Mouse (Mus musculus) kidney, adult 2 months (tissue): ENCODE data around the gene Usp45.

Source experiments
- CTCF ChIP-seq: fragments of 200-500 bp; conservative IDR thresholded peaks from 2 replicates; pipeline ENCODE4 v1.5.1; 2011; ENCODE audit warnings: low read depth, mild to moderate bottlenecking, control low read depth, low read length, moderate library complexity, mixed read lengths; ENCODE audit not compliant: insufficient read depth, insufficient read length
- POLR2A ChIP-seq: fragments of 200-500 bp; IDR thresholded peaks from one replicate; pipeline ENCODE4 v1.6.1; 2011; ENCODE audit warnings: low read depth, low read length, control low read depth

DNA sequence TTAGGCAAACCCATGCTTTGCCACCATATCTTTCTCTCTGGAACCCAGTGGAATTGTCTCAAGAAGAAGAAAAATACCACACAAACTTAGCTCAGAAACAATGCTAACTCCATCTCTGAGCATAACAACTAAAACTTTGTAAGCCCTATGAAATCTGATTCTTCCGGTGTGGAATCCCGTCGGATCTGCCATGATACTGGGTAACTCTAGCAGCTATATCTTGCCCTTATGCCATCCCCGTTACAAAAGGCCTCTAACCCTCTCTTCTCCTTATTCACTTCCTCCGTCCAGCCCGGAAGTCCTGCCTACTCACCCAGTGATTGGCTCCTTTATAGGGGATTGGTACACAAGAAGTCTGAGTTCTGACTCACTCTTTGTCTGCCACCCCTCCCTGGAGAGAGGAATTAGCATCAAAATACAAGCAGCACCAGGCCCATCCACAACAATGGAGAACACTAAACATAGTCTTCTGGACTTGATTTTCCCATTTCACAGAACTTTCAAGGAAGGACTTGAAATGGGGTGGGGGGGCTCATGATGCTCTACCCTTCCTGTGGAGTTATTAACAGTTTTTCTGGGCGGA is 44.1 kb upstream of the Usp45 start:
- TF ChIP-seq POLR2A: no peak
- TF ChIP-seq CTCF: no peak
